Mouse (Mus musculus) megakaryocyte, embryonic 14.5 days (primary cell): ENCODE results near the gene Enox1. TPM values are rescaled to one million over a fixed set of nuclear protein-coding genes. Genes with fewer than 3 reads are reported as not detected.
"Not testable (repeated sequence)": the region's sequence is repeated elsewhere in the genome, so short reads cannot be mapped to it uniquely, and the experiment has no call there.

ENCODE experiments used
- H3K27me3 ChIP-seq: replicated peaks from 2 replicates; pipeline ENCODE3; 2012; ENCODE audit warnings: inconsistent platforms
- H3K36me3 ChIP-seq: replicated peaks from 2 replicates; pipeline ENCODE3; 2012; ENCODE audit warnings: low read length, inconsistent platforms, mixed read lengths
- H3K4me1 ChIP-seq: 2 replicates; pipeline ENCODE4 v1.6.1; 2012; ENCODE audit warnings: inconsistent platforms
- H3K4me3 ChIP-seq: replicated peaks from 2 replicates; pipeline ENCODE3; 2012; ENCODE audit warnings: moderate library complexity, mild to moderate bottlenecking, inconsistent platforms
- H3K9me3 ChIP-seq: 2 replicates; pipeline ENCODE4 v1.6.1; 2012; ENCODE audit warnings: inconsistent platforms
- FLI1 ChIP-seq: IDR thresholded peaks from 2 replicates; pipeline ENCODE4 v1.6.1; 2012; ENCODE audit warnings: low read length, inconsistent platforms, mixed read lengths
- GATA1 ChIP-seq: IDR thresholded peaks from 3 replicates; pipeline ENCODE4 v1.6.1; 2012; ENCODE audit warnings: mixed read lengths, low read length, inconsistent platforms, borderline replicate concordance
- polyA plus RNA-seq: library from polyadenylated mRNA; stranded (reverse); fragments of >175 nt; gene quantifications from 2 replicates; pipeline ENCODE4 v1.2.3, GENCODE M21; 2012; ENCODE audit warnings: low replicate concordance; ENCODE audit not compliant: insufficient read depth

The Enox1 gene
- polyA plus RNA-seq, 1 experiment = 0.13 TPM

GRCm38 (mm10) chr14:77529621-77530020, 373.1 kb downstream of the Enox1 start:
- Histone ChIP-seq H3K36me3 (no peaks in the 10 kb centered on the region), H3K4me1 (peaks cover 9% of the 10 kb centered on the region), H3K27me3 (peaks cover 2% of the 10 kb centered on the region), H3K9me3 (no peaks in the 10 kb centered on the region), H3K4me3 (no peak overlapping the region)
- TF ChIP-seq GATA1 (no peak), FLI1 (no peak)

GRCm38 (mm10) chr14:77533638-77534037, 377.1 kb downstream of the Enox1 start:
- H3K4me3 ChIP-seq = no peak overlapping the region
- no peak for TF ChIP-seq FLI1
- no peak for TF ChIP-seq GATA1
- no peaks in the 10 kb centered on the region for H3K36me3 ChIP-seq
- H3K9me3 ChIP-seq = no peaks in the 10 kb centered on the region
- no peaks in the 10 kb centered on the region for H3K4me1 ChIP-seq
- peaks cover 3% of the 10 kb centered on the region for H3K27me3 ChIP-seq

- no peaks in the 10 kb centered on the region for H3K36me3 ChIP-seq
- H3K27me3 ChIP-seq = peaks cover 3% of the 10 kb centered on the region
- no peaks in the 10 kb centered on the region for H3K9me3 ChIP-seq
- H3K4me3 ChIP-seq = no peak overlapping the region
- TF ChIP-seq FLI1 (no peak), GATA1 (no peak)
- no peaks in the 10 kb centered on the region for H3K4me1 ChIP-seq
These were observed 377.6 kb downstream of the Enox1 start for GRCm38 (mm10) chr14:77534120-77534519.

- Histone ChIP-seq H3K27me3 (peaks cover 3% of the 10 kb centered on the region), H3K36me3 (no peaks in the 10 kb centered on the region), H3K4me1 (peaks cover under 1% of the 10 kb centered on the region; the same call in 1 of the 2 replicates), H3K9me3 (no peaks in the 10 kb centered on the region), H3K4me3 (no peak overlapping the region)
- no peak for TF ChIP-seq FLI1
- TF ChIP-seq GATA1 = no peak
These were observed 380.0 kb downstream of the Enox1 start for GRCm38 (mm10) chr14:77536592-77536991.

- H3K4me3 ChIP-seq, H3K36me3 ChIP-seq, H3K9me3 ChIP-seq, H3K4me1 ChIP-seq, H3K27me3 ChIP-seq: not testable (repeated sequence)
These were observed 383.0 kb downstream of the Enox1 start for GRCm38 (mm10) chr14:77539563-77539962.

GRCm38 (mm10) chr14:77541925-77542324, 385.4 kb downstream of the Enox1 start:
- H3K4me3 ChIP-seq = no peak overlapping the region
- no peaks in the 10 kb centered on the region for H3K9me3 ChIP-seq
- no peaks in the 10 kb centered on the region for H3K27me3 ChIP-seq
- H3K36me3 ChIP-seq = no peaks in the 10 kb centered on the region
- H3K4me1 ChIP-seq = peaks cover 13% of the 10 kb centered on the region
- TF ChIP-seq GATA1 = no peak

GRCm38 (mm10) chr14:77546531-77547274, 390.1 kb downstream of the Enox1 start:
- no peak for TF ChIP-seq GATA1
- TF ChIP-seq FLI1 = no peak
- Histone ChIP-seq H3K27me3 (no peaks in the 10 kb centered on the region), H3K4me3 (no peak overlapping the region), H3K36me3 (no peaks in the 10 kb centered on the region), H3K4me1 (peaks cover 16% of the 10 kb centered on the region), H3K9me3 (no peaks in the 10 kb centered on the region)

- no peak overlapping the region for H3K4me3 ChIP-seq
- H3K27me3 ChIP-seq = no peaks in the 10 kb centered on the region
- no peaks in the 10 kb centered on the region for H3K9me3 ChIP-seq
- TF ChIP-seq GATA1 (no peak), FLI1 (no peak)
- H3K36me3 ChIP-seq = no peaks in the 10 kb centered on the region
- peaks cover 11% of the 10 kb centered on the region for H3K4me1 ChIP-seq
These were observed 390.8 kb downstream of the Enox1 start for GRCm38 (mm10) chr14:77547351-77547750.

GRCm38 (mm10) chr14:77548963-77549362, 392.4 kb downstream of the Enox1 start:
- H3K4me1 ChIP-seq = peaks cover 11% of the 10 kb centered on the region
- H3K27me3 ChIP-seq = no peaks in the 10 kb centered on the region
- H3K4me3 ChIP-seq = no peak overlapping the region
- H3K36me3 ChIP-seq = no peaks in the 10 kb centered on the region
- no peaks in the 10 kb centered on the region for H3K9me3 ChIP-seq
- TF ChIP-seq FLI1 = no peak
- TF ChIP-seq GATA1 = no peak

GRCm38 (mm10) chr14:77557446-77558070, 401.0 kb downstream of the Enox1 start:
- Histone ChIP-seq H3K4me3 (no peak overlapping the region), H3K9me3 (no peaks in the 10 kb centered on the region), H3K4me1 (no peaks in the 10 kb centered on the region), H3K27me3 (peaks cover 1% of the 10 kb centered on the region), H3K36me3 (no peaks in the 10 kb centered on the region)
- TF ChIP-seq GATA1 = no peak

GRCm38 (mm10) chr14:77558910-77559309, 402.3 kb downstream of the Enox1 start:
- peaks cover 1% of the 10 kb centered on the region for H3K27me3 ChIP-seq
- no peaks in the 10 kb centered on the region for H3K36me3 ChIP-seq
- no peak overlapping the region for H3K4me3 ChIP-seq
- no peaks in the 10 kb centered on the region for H3K9me3 ChIP-seq
- no peak for TF ChIP-seq FLI1
- TF ChIP-seq GATA1 = no peak
- H3K4me1 ChIP-seq = no peaks in the 10 kb centered on the region
